Mouse (Mus musculus) heart, embryonic 15.5 days (tissue): ENCODE results near the gene Ramac. TPM values are rescaled to one million over a fixed set of nuclear protein-coding genes. Genes with fewer than 3 reads are reported as not detected.
A peak's percentile ranks its signal among the peaks of the same experiment; 100 is the strongest.

ENCODE experiments used
- ATAC-seq: fragments of 200-750 bp; cut with Nextera tagmentation; replicated peaks from 2 replicates; pipeline ENCODE4 v1.8.0; 2017; ENCODE audit warnings: low read depth, moderate TSS enrichment; ENCODE audit not compliant: insufficient number of reproducible peaks, insufficient read depth, low FRiP score
- H3K27ac ChIP-seq: fragments of 300-500 bp; sonication (generic); 2 replicates; pipeline ENCODE4 v1.5.1; 2015; ENCODE audit warnings: mild to moderate bottlenecking, inconsistent platforms
- H3K27me3 ChIP-seq: fragments of 300-500 bp; sonication (generic); 2 replicates; pipeline ENCODE4 v1.6.1; 2015; ENCODE audit warnings: inconsistent platforms
- H3K36me3 ChIP-seq: fragments of 300-500 bp; sonication (generic); 2 replicates; pipeline ENCODE4 v1.6.1; 2015; ENCODE audit warnings: mild to moderate bottlenecking, inconsistent platforms
- H3K4me1 ChIP-seq: fragments of 300-500 bp; sonication (generic); replicated peaks from 2 replicates; pipeline ENCODE4 v1.6.1; 2015; ENCODE audit warnings: inconsistent platforms
- H3K4me2 ChIP-seq: fragments of 300-500 bp; sonication (generic); 2 replicates; pipeline ENCODE4 v1.6.1; 2015; ENCODE audit warnings: inconsistent platforms, mild to moderate bottlenecking, moderate library complexity
- H3K4me3 ChIP-seq: fragments of 300-500 bp; sonication (generic); 2 replicates; pipeline ENCODE4 v1.5.1; 2015; ENCODE audit warnings: mild to moderate bottlenecking, inconsistent platforms
- H3K9ac ChIP-seq: fragments of 300-500 bp; sonication (generic); 2 replicates; pipeline ENCODE4 v1.6.1; 2015; ENCODE audit warnings: mild to moderate bottlenecking, inconsistent platforms
- H3K9me3 ChIP-seq: fragments of 300-500 bp; sonication (generic); replicated peaks from 2 replicates; pipeline ENCODE4 v1.6.1; 2016; ENCODE audit warnings: inconsistent platforms
- WGBS: fragments of 180-500 bp; shearing (Covaris S2); methylation state at CpG from one replicate; pipeline ENCODE4 v1.1.7; 2015; ENCODE audit warnings: mixed read lengths; 5-methylcytosine and 5-hydroxymethylcytosine counted together
- polyA plus RNA-seq: library from polyadenylated mRNA; unstranded; fragments of >200 nt; fragmentation: Nextera tagmentation; extraction: Ambion mirVana; gene quantifications from 2 replicates; pipeline ENCODE4 v1.2.1, GENCODE M21; 2015

Gene Ramac
- polyA plus RNA-seq = 84.3 and 84.4 TPM in 2 replicates

DNA sequence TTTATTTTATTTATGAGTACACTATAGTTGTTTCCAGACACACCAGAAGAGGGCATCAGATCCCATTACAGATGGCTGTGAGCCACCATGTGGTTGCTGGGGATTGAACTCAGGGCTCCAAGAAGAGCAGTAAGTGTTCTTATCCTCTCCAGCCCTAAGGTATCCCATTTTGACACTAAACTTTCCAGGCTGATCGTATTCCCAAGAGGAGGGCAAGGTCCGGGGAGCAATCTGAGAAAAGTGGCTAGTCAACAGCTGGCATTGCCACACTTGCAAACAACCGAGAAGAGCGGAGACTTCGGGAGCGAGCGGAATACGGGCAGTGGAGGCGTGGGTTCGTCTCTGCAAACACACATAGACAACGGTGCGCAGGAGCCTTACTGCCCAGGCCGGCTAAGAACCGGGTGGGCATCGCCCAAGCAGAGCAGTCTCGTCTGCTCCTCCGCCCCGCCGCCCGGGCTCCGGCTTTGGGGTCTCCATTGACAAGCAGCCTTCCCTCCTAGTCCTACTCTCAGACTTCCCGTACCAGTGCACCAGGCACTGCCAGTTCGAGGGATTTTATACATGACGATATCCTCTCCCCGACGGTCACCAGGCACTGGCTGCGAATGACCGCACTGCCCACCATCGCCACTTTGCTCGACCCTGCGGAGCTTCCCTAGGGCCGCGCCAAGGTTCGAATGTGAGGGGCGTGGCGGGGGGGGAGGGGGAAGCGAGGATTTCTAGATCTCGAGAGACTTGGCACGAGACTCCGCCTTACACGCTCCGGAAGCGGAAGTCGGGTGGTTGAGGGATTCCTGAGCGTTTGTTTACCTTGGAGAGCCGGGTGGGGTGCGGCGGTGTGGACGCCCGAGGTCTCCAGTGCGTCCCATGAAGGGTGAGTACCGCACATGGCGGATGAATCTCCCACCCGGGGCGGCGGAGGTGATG is at the start of gene Ramac:
Gene Ramac (plus strand): TSS at position 746 of the 930 bp plus-strand sequence.
- no peaks in the 10 kb centered on the region for H3K36me3 ChIP-seq
- H3K4me3 ChIP-seq = peak within 1 kb of the TSS; percentile 100
- under 1% methylated on average over 56 of the region's 56 CpGs for WGBS
- H3K4me2 ChIP-seq = peak within 1 kb of the TSS; percentile 81
- no peaks in the 10 kb centered on the region for H3K9me3 ChIP-seq
- peak within 1 kb of the TSS; percentile 97 for H3K9ac ChIP-seq
- H3K4me1 ChIP-seq = peaks cover 19% of the 10 kb centered on the region
- peak; percentile 97 for ATAC-seq
- H3K27me3 ChIP-seq = no peaks in the 10 kb centered on the region
- peak within 1 kb of the TSS; percentile 88 for H3K27ac ChIP-seq

DNA sequence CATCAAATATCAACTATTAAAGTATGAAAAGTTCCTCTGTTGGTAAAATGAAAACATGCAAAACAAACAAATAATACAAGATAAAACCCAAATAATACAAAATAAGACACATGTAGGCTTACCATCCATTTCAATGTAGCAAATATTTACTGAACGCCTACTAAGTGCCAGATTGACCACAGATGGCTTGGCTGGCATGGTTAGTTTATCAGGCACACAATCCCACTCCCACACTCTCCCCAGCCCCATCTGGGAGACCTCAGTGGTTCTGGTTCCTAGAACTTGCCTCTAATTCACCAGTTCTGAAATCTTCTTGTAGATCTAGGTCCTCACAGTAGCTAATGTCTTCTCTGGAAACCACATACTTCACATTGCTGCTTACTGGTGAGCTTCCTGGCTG is 44.1 kb upstream of the Ramac start:
- H3K27me3 ChIP-seq = no peaks in the 10 kb centered on the region
- no peak overlapping the region for H3K9ac ChIP-seq
- H3K4me1 ChIP-seq = peaks cover 21% of the 10 kb centered on the region
- no peaks in the 10 kb centered on the region for H3K9me3 ChIP-seq
- H3K4me2 ChIP-seq = no peak overlapping the region
- WGBS = 76% methylated on average over 1 of the region's 1 CpGs
- no peak overlapping the region for H3K4me3 ChIP-seq
- no peak for ATAC-seq
- no peaks in the 10 kb centered on the region for H3K36me3 ChIP-seq
- no peak overlapping the region for H3K27ac ChIP-seq

DNA sequence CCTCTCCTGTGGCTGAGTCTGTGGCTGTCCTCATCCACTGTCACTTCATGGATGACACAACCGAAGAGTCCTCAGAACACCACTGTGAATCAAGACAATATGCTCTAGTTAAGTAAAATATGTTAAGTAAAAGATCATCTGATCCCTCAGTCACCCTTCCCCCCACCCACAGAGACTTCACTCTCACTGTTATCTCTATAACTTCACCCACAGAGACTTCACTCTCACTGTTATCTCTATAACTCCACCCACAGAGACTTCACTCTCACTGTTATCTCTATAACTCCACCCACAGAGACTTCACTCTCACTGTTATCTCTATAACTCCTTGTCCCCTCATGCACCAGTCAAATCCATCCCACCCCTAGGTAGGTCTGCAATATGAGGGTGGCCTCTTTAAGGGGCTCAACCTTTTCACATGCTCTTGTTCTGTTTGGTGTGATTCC is 43.5 kb upstream of the Ramac start:
- peaks cover 21% of the 10 kb centered on the region for H3K4me1 ChIP-seq
- H3K27me3 ChIP-seq = no peaks in the 10 kb centered on the region
- no peak overlapping the region for H3K9ac ChIP-seq
- no peaks in the 10 kb centered on the region for H3K36me3 ChIP-seq
- no peaks in the 10 kb centered on the region for H3K9me3 ChIP-seq
- no peak overlapping the region for H3K4me2 ChIP-seq
- no peak overlapping the region for H3K4me3 ChIP-seq
- ATAC-seq = no peak
- H3K27ac ChIP-seq = no peak overlapping the region
- 57% methylated on average over 1 of the region's 1 CpGs for WGBS

DNA sequence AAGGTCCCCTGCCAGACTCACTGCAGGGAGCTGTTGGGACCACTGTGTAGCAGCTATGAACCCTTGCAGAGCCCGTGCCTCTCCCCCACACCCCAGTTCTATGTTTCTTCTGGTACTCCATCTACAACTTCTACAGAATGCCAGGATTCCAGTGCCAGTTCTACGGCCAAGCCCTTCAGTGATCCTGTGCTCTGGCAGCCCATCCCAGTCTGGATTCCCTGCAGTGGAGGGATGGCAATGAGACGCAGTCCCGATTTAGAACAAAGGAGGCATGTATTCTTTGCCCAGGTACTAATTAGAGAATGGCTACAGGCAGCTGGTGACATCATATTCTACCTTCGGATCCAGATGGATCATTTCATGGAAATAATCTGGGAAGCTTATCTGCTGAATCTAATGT is 41.5 kb upstream of the Ramac start:
- 0 out of 2 replicates have a peak, but pooled peaks have one; percentile 54 for ATAC-seq
- 57% methylated on average over 5 of the region's 5 CpGs for WGBS
- Histone ChIP-seq H3K4me3 (no peak overlapping the region), H3K4me1 (peaks cover 30% of the 10 kb centered on the region), H3K27ac (peak overlapping the region; percentile 6), H3K9me3 (no peaks in the 10 kb centered on the region), H3K36me3 (no peaks in the 10 kb centered on the region), H3K27me3 (no peaks in the 10 kb centered on the region), H3K9ac (no peak overlapping the region), H3K4me2 (no peak overlapping the region)

DNA sequence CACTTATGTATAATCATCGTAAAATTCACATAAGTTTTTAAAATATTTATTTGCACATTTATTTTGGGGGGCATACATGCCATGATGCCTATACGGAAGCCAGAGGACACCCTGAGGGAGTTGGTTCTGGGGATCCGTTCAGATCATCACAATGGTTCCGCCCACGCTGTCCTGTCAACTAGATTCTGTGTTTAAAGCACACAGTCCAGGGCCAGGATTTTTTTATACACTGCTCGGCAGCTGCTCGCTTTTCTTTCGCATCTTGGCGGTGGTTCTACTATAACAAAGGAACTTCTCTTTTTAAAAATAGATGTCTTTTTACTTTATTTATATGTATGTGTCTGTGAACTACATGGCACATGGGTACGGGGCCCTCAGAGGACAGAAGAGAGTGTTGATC is 38.9 kb upstream of the Ramac start:
- H3K9ac ChIP-seq = no peak overlapping the region
- no peaks in the 10 kb centered on the region for H3K9me3 ChIP-seq
- no peak overlapping the region for H3K4me3 ChIP-seq
- 94% methylated on average over 10 of the region's 10 CpGs for WGBS
- no peak overlapping the region for H3K4me2 ChIP-seq
- no peak overlapping the region for H3K27ac ChIP-seq
- H3K36me3 ChIP-seq = no peaks in the 10 kb centered on the region
- no peaks in the 10 kb centered on the region for H3K27me3 ChIP-seq
- peaks cover 33% of the 10 kb centered on the region for H3K4me1 ChIP-seq
- no peak for ATAC-seq

DNA sequence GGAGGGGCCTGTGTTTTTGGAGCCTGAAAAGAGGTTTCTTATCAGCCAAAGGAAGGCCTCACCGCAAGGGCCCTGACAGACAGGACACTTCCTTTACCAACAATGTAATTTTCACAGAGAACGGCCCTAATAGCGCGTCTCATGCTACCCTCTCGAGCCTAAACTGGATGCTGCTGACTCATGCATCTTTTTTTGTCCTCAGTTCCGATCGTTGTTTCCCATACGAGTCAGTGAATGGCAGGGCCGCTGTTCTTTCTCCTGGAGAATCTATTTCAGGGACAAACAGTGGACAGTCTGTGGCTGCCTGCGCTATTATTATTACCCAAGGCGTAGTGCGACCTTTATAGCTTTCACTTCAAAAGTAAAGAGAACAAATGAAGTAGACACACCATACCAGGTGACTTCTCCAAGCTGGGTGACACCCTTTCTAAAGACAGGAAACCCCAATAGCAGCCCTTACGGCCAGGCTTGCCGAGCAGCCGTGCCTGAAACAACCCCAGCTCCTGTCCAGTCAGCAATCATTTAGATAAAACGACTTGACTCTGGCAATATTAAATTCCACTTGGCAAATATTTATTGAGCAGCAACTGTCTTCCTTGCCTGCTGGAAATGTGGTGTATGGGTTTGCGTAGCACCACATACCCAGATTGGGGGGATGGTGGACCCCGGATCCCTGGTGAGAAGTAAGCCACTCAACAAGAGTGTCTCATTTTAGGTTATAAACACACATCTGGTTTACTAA is 36.6 kb upstream of the Ramac start:
- WGBS = 21% methylated on average over 18 of the region's 18 CpGs
- Histone ChIP-seq H3K4me1 (peaks cover 24% of the 10 kb centered on the region), H3K36me3 (no peaks in the 10 kb centered on the region), H3K9me3 (no peaks in the 10 kb centered on the region), H3K4me2 (peak overlapping the region; percentile 47), H3K27ac (peak overlapping the region; percentile 89), H3K9ac (no peak overlapping the region), H3K27me3 (no peaks in the 10 kb centered on the region), H3K4me3 (peak overlapping the region; percentile 9)
- peak; percentile 42 for ATAC-seq

DNA sequence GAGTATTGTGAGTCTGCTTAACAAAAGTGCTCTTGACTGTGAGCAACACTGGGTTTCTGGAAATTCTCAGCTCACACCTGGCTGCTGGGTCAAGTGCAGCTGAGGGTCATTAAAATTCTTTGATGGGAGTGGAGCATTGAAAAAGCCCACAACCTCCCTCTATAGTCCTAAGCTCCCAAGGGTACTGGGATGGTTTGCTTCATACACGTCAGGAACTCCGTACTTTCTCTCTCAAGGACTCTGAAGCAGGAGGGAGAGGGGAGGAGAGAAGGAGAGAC is 36.1 kb upstream of the Ramac start:
- WGBS = 29% methylated on average over 2 of the region's 2 CpGs
- no peaks in the 10 kb centered on the region for H3K27me3 ChIP-seq
- H3K4me3 ChIP-seq = peak overlapping the region; percentile 9; the same call in 1 of the 2 replicates
- no peak overlapping the region for H3K9ac ChIP-seq
- peaks cover 20% of the 10 kb centered on the region for H3K4me1 ChIP-seq
- ATAC-seq = peak; percentile 62
- peak overlapping the region; percentile 47 for H3K4me2 ChIP-seq
- no peaks in the 10 kb centered on the region for H3K36me3 ChIP-seq
- H3K27ac ChIP-seq = peak overlapping the region; percentile 89
- no peaks in the 10 kb centered on the region for H3K9me3 ChIP-seq

DNA sequence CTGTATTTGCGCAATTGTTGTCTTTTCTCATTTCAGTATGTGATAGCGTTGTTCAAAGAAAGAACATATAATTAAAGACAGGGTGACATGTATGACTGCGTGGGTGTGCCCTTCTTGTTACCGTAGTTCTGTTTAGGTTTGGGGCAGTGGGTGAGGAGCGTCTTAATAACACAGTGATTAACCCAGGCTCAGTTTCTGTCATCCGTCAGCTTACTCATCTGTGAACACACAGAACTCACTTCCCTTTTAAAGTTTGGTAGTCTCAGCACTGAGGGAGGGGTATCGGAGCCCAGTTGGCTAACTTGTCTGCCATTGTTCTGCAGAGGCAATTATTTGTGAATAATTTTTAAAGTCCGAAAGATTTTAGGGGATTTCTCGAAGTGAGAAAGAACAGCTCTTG is 35.0 kb upstream of the Ramac start:
- H3K9ac ChIP-seq = no peak overlapping the region
- 80% methylated on average over 9 of the region's 9 CpGs for WGBS
- peaks cover 17% of the 10 kb centered on the region for H3K4me1 ChIP-seq
- no peaks in the 10 kb centered on the region for H3K27me3 ChIP-seq
- H3K4me2 ChIP-seq = no peak overlapping the region
- no peaks in the 10 kb centered on the region for H3K36me3 ChIP-seq
- no peak for ATAC-seq
- no peaks in the 10 kb centered on the region for H3K9me3 ChIP-seq
- H3K4me3 ChIP-seq = no peak overlapping the region
- peak overlapping the region; percentile 64; the same call in 1 of the 2 replicates for H3K27ac ChIP-seq

DNA sequence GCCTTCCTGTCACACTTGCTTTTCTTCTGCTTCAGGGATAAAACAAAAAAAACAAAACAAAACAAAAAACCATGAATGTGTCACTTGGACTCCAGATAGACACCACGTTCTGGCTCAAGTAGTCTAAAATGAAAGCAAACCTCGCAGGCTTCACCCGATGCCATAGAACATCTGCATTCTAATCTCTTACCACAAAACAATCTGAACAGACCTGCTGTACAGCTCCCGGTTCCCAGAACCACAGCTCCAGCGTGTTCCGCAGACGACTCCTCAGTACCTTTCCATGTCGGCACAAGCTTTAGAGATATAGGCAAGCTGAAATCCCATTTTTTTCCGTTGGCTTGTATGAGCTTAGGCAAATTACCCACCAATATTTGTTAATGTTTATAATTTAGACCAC is 32.9 kb upstream of the Ramac start:
- H3K27me3 ChIP-seq = no peaks in the 10 kb centered on the region
- no peak overlapping the region for H3K27ac ChIP-seq
- H3K4me1 ChIP-seq = peaks cover 17% of the 10 kb centered on the region
- 67% methylated on average over 9 of the region's 9 CpGs for whole genome bisulfite sequencing
- H3K4me2 ChIP-seq = no peak overlapping the region
- H3K9ac ChIP-seq = no peak overlapping the region
- ATAC-seq = no peak
- H3K36me3 ChIP-seq = no peaks in the 10 kb centered on the region
- H3K9me3 ChIP-seq = no peaks in the 10 kb centered on the region
- H3K4me3 ChIP-seq = no peak overlapping the region

DNA sequence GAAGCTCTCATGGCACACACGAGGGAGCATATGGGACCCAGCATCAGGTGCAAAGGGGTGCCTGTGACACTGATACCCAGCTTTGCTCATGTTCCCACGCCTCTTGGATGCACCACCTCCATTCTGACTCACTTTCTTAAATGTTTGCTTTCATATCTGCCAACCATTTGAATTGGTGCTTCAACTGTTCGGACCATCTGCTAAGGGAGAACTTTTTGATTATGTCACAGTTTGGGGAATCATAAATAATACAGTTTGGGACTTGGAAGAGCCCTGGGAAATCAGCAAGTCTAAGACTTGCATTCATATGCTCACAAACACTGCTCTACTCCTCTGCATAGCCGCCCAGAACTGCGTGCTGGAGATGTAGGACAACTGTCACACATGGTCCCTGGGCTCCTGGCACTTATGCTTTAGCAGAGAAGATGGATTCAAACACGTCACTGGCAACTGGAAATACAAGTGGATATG is 31.5 kb upstream of the Ramac start:
- no peak for ATAC-seq
- Histone ChIP-seq H3K27ac (no peak overlapping the region), H3K9ac (no peak overlapping the region), H3K4me1 (peaks cover 8% of the 10 kb centered on the region), H3K4me2 (no peak overlapping the region), H3K9me3 (no peaks in the 10 kb centered on the region), H3K4me3 (no peak overlapping the region), H3K36me3 (no peaks in the 10 kb centered on the region), H3K27me3 (no peaks in the 10 kb centered on the region)
- WGBS = 81% methylated on average over 6 of the region's 6 CpGs

DNA sequence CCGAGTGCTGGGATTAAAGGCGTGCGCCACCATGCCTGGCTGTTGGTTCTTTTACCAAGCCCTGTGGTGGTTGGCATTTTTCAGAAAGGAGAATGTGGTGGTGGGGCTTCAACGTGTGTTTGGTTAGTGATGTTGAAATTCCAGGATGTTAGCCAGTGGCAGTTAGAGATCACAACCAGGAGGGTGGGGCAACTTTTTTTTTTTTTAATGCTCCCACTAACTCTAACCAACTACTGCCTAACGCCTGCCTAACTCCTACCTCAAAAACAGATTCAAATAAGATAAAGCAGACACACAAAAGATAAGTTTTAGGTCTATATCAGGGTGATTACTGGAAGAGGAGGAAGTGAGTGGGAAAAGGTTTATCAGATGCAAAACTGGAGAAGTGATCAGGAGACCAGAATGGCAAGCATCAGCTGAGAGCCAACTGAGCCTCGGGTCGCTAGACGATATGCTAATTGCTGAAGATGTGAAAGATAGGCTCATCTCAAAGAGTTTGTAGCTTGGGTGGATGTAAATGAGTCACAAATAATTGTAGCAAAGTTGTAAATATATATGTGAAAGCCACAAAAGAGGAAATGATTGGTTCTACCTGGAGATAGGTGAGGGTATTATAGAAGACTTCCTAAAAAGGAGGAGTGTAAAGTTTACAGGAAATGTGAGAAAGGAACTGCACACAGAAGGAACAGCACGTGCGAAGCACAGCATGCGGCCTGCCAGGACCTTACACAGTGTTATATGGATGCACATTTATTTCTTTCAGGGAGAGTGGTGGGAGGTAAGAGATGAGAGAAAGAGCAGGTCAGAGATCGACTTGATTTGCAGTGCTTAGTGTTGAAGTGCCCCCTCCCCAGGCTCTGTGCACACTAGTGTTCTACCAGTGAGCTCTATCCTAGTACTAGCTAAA is 30.3 kb upstream of the Ramac start:
- Histone ChIP-seq H3K4me1 (0 out of 2 replicates have a peak, but pooled peaks cover 3% of the 10 kb centered on the region), H3K4me2 (no peak overlapping the region), H3K27me3 (no peaks in the 10 kb centered on the region), H3K9me3 (no peaks in the 10 kb centered on the region), H3K4me3 (no peak overlapping the region), H3K36me3 (no peaks in the 10 kb centered on the region), H3K27ac (no peak overlapping the region), H3K9ac (no peak overlapping the region)
- WGBS = 80% methylated on average over 12 of the region's 12 CpGs
- no peak for ATAC-seq
